Mouse (Mus musculus) heart, postnatal 0 days (tissue): ENCODE measurements around the gene Khsrp.

Source experiments
- CTCF ChIP-seq: IDR thresholded peaks from 2 replicates; pipeline ENCODE4 v1.5.1; 2016; ENCODE audit warnings: antibody characterized with exemption, control low read depth, low read depth
- EP300 ChIP-seq: IDR thresholded peaks from 2 replicates; pipeline ENCODE4 v1.6.1; 2016; ENCODE audit warnings: antibody characterized with exemption, low read depth

- TF ChIP-seq CTCF (peak; percentile 61), EP300 (no peak)
These were observed 29.0 kb upstream of the Khsrp start for GRCm38 (mm10) chr17:57060231-57060801.
